Mouse (Mus musculus) mesoderm, embryonic 11.5 days (tissue): ENCODE data around the gene Akt3.

ENCODE experiments used
- DNase-seq: peaks from one replicate; pipeline ENCODE4 v3.0.0-alpha.2; 2012; ENCODE audit warnings: low read depth, low spot score

Akt3 gene

GRCm38 (mm10) chr1:177258034-177258342 is at the start of gene Akt3:
Gene Akt3 (minus strand): TSS chr1:177258203.
- DNase-seq, result no peak

- DNase-seq, result no peak
Measured at GRCm38 (mm10) chr1:177307549-177307948, 49.5 kb upstream of the Akt3 start.

GRCm38 (mm10) chr1:177298231-177298630 is 40.2 kb upstream of the Akt3 start:
- no peak for DNase-seq

- no peak for DNase-seq
Measured at GRCm38 (mm10) chr1:177286764-177287163, 28.8 kb upstream of the Akt3 start.

GRCm38 (mm10) chr1:177281925-177282324 is 23.9 kb upstream of the Akt3 start:
- no peak for DNase-seq

GRCm38 (mm10) chr1:177277361-177277760 is 19.4 kb upstream of the Akt3 start:
- DNase-seq, result no peak

GRCm38 (mm10) chr1:177267645-177268044 is 9.6 kb upstream of the Akt3 start:
- no peak for DNase-seq

GRCm38 (mm10) chr1:177262926-177263325 is 4.9 kb upstream of the Akt3 start:
- no peak for DNase-seq

- DNase-seq, result no peak
Measured at GRCm38 (mm10) chr1:177260796-177261195, 2.8 kb upstream of the Akt3 start.

GRCm38 (mm10) chr1:177259038-177259600 is 1.1 kb upstream of the Akt3 start:
- no peak for DNase-seq

GRCm38 (mm10) chr1:177258343-177259037 is 487 bp upstream of the Akt3 start:
- peak; percentile 90 for DNase-seq

- peak; percentile 70 for DNase-seq
Measured at GRCm38 (mm10) chr1:177257178-177258033, 597 bp downstream of the Akt3 start.

- DNase-seq, result no peak
Measured at GRCm38 (mm10) chr1:177248638-177249037, 9.4 kb downstream of the Akt3 start.

- no peak for DNase-seq
Measured at GRCm38 (mm10) chr1:177238368-177238767, 19.6 kb downstream of the Akt3 start.

- no peak for DNase-seq
Measured at GRCm38 (mm10) chr1:177236695-177237094, 21.3 kb downstream of the Akt3 start.

- DNase-seq, result no peak
Measured at GRCm38 (mm10) chr1:177236249-177236648, 21.8 kb downstream of the Akt3 start.

- no peak for DNase-seq
Measured at GRCm38 (mm10) chr1:177234462-177234861, 23.5 kb downstream of the Akt3 start.

- no peak for DNase-seq
Measured at GRCm38 (mm10) chr1:177231122-177231521, 26.9 kb downstream of the Akt3 start.

- no peak for DNase-seq
Measured at GRCm38 (mm10) chr1:177198978-177199377, 59.0 kb downstream of the Akt3 start.

- DNase-seq, result no peak
Measured at GRCm38 (mm10) chr1:177195224-177195623, 62.8 kb downstream of the Akt3 start.

- no peak for DNase-seq
Measured at GRCm38 (mm10) chr1:177194324-177194723, 63.7 kb downstream of the Akt3 start.

GRCm38 (mm10) chr1:177191623-177192022 is 66.4 kb downstream of the Akt3 start:
- no peak for DNase-seq

- DNase-seq, result no peak
Measured at GRCm38 (mm10) chr1:177190358-177190757, 67.6 kb downstream of the Akt3 start.
